Mouse (Mus musculus): ENCODE measurements around the gene Gm20517.

- no peak for TF ChIP-seq POLR2A (IDR thresholded peaks at IDR 0.05; ENCODE audit: borderline replicate concordance, low read depth, low read length)
- no peak for TF ChIP-seq CTCF (IDR thresholded peaks at IDR 0.05; ENCODE audit: low read depth, low read length)
Measured at GRCm38 (mm10) chr17:47618556-47619311, 7.3 kb downstream of the Gm20517 start.

Data from bone marrow macrophage, adult 2 months (primary cell).